Mouse (Mus musculus) ES-E14 (cell line): ENCODE results near the gene Lhx2. TPM values are rescaled to one million over a fixed set of nuclear protein-coding genes. Genes with fewer than 3 reads are reported as not detected.

Experiments
- DNase-seq: peaks from one replicate; pipeline ENCODE4 v3.0.0-alpha.2; 2013; ENCODE audit warnings: low read depth, low spot score
- H3K27ac ChIP-seq: 2 replicates; pipeline ENCODE4 v1.5.1; 2012; ENCODE audit warnings: low read depth, mild to moderate bottlenecking, low read length, moderate library complexity, mixed read lengths; ENCODE audit not compliant: poor library complexity, insufficient read depth, severe bottlenecking
- H3K36me3 ChIP-seq: 2 replicates; pipeline ENCODE4 v1.6.1; 2012; ENCODE audit warnings: mild to moderate bottlenecking, low read length, moderate library complexity, mixed read lengths; ENCODE audit not compliant: control insufficient read depth, poor library complexity, insufficient read depth, severe bottlenecking
- H3K4me1 ChIP-seq, 2 experiments: fragments of 150-350 bp in 1 of 2; sonication (generic) in 1 of 2; 2 replicates each; pipeline ENCODE4 v1.6.1; 2012; ENCODE audit warnings: low read length in 2 of 2, mild to moderate bottlenecking in 1 of 2, mixed read lengths in 1 of 2; ENCODE audit not compliant: control insufficient read depth in 2 of 2, insufficient read depth in 2 of 2, poor library complexity in 1 of 2
- H3K4me3 ChIP-seq, 2 experiments: fragments of 150-350 bp in 1 of 2; sonication (generic) in 1 of 2; 2 replicates each; pipeline ENCODE4 v1.5.1; 2012; ENCODE audit warnings: low read length in 2 of 2, low read depth in 1 of 2, mild to moderate bottlenecking in 1 of 2, mixed read lengths in 1 of 2; ENCODE audit not compliant: insufficient read depth in 1 of 2, poor library complexity in 1 of 2, severe bottlenecking in 1 of 2
- H3K9ac ChIP-seq: 2 replicates; pipeline ENCODE4 v1.6.1; 2012; ENCODE audit warnings: low read depth, mild to moderate bottlenecking, low read length, mixed read lengths; ENCODE audit not compliant: poor library complexity, insufficient read depth, severe bottlenecking
- H3K9me3 ChIP-seq: fragments of 150-350 bp; sonication (generic); 2 replicates; pipeline ENCODE4 v1.6.1; 2012; ENCODE audit warnings: low read depth, mild to moderate bottlenecking, low read length; ENCODE audit not compliant: control insufficient read depth, insufficient read depth
- CHD2 ChIP-seq: IDR thresholded peaks from 2 replicates; pipeline ENCODE4 v1.6.1; 2014; ENCODE audit warnings: mild to moderate bottlenecking, low read depth, low read length, inconsistent platforms
- HCFC1 ChIP-seq: IDR thresholded peaks from 2 replicates; pipeline ENCODE4 v1.6.1; 2012; ENCODE audit warnings: low read length, inconsistent platforms, borderline replicate concordance; ENCODE audit not compliant: insufficient read depth
- MAFK ChIP-seq: IDR thresholded peaks from 2 replicates; pipeline ENCODE4 v1.6.1; 2014; ENCODE audit warnings: mild to moderate bottlenecking, low read depth, low read length, inconsistent platforms; ENCODE audit not compliant: insufficient read depth
- ZC3H11A ChIP-seq: IDR thresholded peaks from 2 replicates; pipeline ENCODE4 v1.6.1; 2012; ENCODE audit warnings: low read depth, mild to moderate bottlenecking, inconsistent platforms, low read length, borderline replicate concordance
- ZNF384 ChIP-seq: IDR thresholded peaks from 2 replicates; pipeline ENCODE4 v1.6.1; 2012; ENCODE audit warnings: low read depth, low read length, inconsistent platforms
- in situ Hi-C, 2 experiments: fragments of 600-800 bp; cut with MboI; formaldehyde crosslinking; loops; one replicate each; pipeline ENCODE4 v1.15.1; 2025; ENCODE audit warnings: low sequenced_read_pairs in 2 of 2, inconsistent platforms in 1 of 2; ENCODE audit not compliant: unreplicated experiment in 2 of 2
- total RNA-seq: library from RNA; depleted of rRNA; stranded (reverse); fragments of 300-350 nt; gene quantifications from 2 replicates; pipeline ENCODE4 v1.2.3, GENCODE M21; 2012

Gene Lhx2
- total RNA-seq, 1 experiment: 0.36 TPM

GRCm38 (mm10) chr2:38312921-38313320 is 26.2 kb upstream of the Lhx2 start:
- no peaks in the 10 kb centered on the region for H3K9me3 ChIP-seq

GRCm38 (mm10) chr2:38313399-38313798 is 25.7 kb upstream of the Lhx2 start:
- Histone ChIP-seq H3K36me3 (no peaks in the 10 kb centered on the region), H3K4me1 (peaks cover 0 to 2% of the 10 kb centered on the region in 2 experiments; a peak in 1 of 4 replicates), H3K4me3 (no peak overlapping the region), H3K9ac (no peak overlapping the region), H3K27ac (no peak overlapping the region), H3K9me3 (no peaks in the 10 kb centered on the region)
- DNase-seq: no peak
- TF ChIP-seq MAFK: no peak
- TF ChIP-seq HCFC1: no peak
- TF ChIP-seq ZC3H11A: no peak
- no peak for TF ChIP-seq CHD2
- TF ChIP-seq ZNF384: no peak
- in situ Hi-C loops: no loop called here

More at GRCm38 (mm10) chr2:38312921-38313320, 26.2 kb upstream of the Lhx2 start:
- H3K27ac ChIP-seq: no peak overlapping the region
- TF ChIP-seq HCFC1 (no peak), CHD2 (no peak), ZC3H11A (no peak), ZNF384 (no peak), MAFK (no peak)
- in situ Hi-C loops: no loop called here
- H3K4me1 ChIP-seq: peaks cover 0 to 2% of the 10 kb centered on the region in 2 experiments; a peak in 1 of 4 replicates
- H3K36me3 ChIP-seq: no peaks in the 10 kb centered on the region
- H3K9ac ChIP-seq: no peak overlapping the region
- DNase-seq: no peak
- no peak overlapping the region for H3K4me3 ChIP-seq

DNA sequence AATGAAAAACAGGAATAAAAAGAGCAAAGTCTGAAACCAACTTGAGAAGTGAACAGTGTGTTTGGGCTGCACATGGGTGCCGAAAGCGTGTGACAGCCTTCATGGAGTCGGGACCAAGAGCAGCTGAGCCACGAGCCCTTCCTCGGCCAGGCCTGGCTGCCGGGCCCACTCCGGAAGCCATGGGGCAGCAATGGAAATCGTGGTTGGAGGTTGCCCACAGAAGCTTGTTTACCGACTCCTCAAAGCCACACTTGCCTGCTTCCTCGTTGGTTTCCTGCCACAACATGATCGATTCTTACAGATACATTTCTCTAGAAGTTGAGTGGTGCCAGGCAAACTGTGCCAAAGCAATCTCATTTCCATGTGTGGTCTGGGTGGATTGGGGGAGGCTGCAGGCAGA is 20.0 kb upstream of the Lhx2 start:
- in situ Hi-C loops: no loop called here

GRCm38 (mm10) chr2:38320911-38321310 is 18.2 kb upstream of the Lhx2 start:
- Histone ChIP-seq H3K27ac (no peak overlapping the region), H3K36me3 (no peaks in the 10 kb centered on the region), H3K9ac (no peak overlapping the region), H3K4me1 (no peaks in the 10 kb centered on the region), H3K4me3 (no peak overlapping the region), H3K9me3 (no peaks in the 10 kb centered on the region)
- no peak for TF ChIP-seq HCFC1
- TF ChIP-seq CHD2: no peak
- no peak for TF ChIP-seq ZNF384
- no peak for TF ChIP-seq ZC3H11A
- TF ChIP-seq MAFK: no peak
- no peak for DNase-seq
- in situ Hi-C loops: no loop called here

More for the DNA sequence above, 20.0 kb upstream of the Lhx2 start:
- TF ChIP-seq ZC3H11A: no peak
- H3K4me1 ChIP-seq: no peaks in the 10 kb centered on the region
- no peak for DNase-seq
- H3K9me3 ChIP-seq: no peaks in the 10 kb centered on the region
- no peaks in the 10 kb centered on the region for H3K36me3 ChIP-seq
- no peak overlapping the region for H3K9ac ChIP-seq
- no peak overlapping the region for H3K4me3 ChIP-seq
- no peak overlapping the region for H3K27ac ChIP-seq

DNA sequence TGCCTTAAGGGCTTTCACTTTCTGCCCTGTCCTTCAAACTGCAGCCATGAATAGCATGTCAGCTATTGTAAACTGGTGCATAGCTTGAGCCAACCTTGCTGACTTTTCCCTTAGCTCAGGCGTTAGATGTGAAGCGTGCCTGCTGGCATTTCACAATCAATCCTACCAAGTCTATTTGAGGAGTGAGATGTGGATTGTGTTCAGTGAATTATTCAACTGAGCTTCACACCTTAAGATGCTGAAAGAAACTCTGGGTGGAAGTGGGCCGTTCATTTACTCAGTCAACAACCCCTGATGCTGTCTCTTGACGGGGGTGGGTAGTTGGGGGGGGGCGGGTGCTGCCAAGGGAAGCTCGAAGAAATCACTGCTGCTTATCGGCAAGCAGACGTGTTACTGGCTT is 15.7 kb upstream of the Lhx2 start:
- H3K9ac ChIP-seq: no peak overlapping the region
- no peaks in the 10 kb centered on the region for H3K36me3 ChIP-seq
- in situ Hi-C loops: no loop called here
- no peak for DNase-seq
- TF ChIP-seq ZC3H11A (no peak), MAFK (no peak), HCFC1 (no peak), ZNF384 (no peak), CHD2 (no peak)
- H3K4me3 ChIP-seq: no peak overlapping the region
- H3K9me3 ChIP-seq: no peaks in the 10 kb centered on the region
- no peak overlapping the region for H3K27ac ChIP-seq
- H3K4me1 ChIP-seq: no peaks in the 10 kb centered on the region
